Mouse (Mus musculus) ovary, postnatal 14 days (tissue): ENCODE measurements around the gene Sdhb.
A peak's percentile ranks its signal among the peaks of the same experiment; 100 is the strongest.

Source experiments
- DNase-seq: peaks from one replicate; pipeline ENCODE4 v3.0.0; 2022; ENCODE audit warnings: low spot score

Gene Sdhb

GRCm38 (mm10) chr4:140977886-140978692 lies 17.1 kb downstream of the Sdhb start:
- DNase-seq = no peak

- DNase-seq = no peak
Observed at GRCm38 (mm10) chr4:140981605-140982004, 20.6 kb downstream of the Sdhb start.

- no peak for DNase-seq
Observed at GRCm38 (mm10) chr4:140982808-140983207, 21.8 kb downstream of the Sdhb start.

- no peak for DNase-seq
Observed at GRCm38 (mm10) chr4:140983442-140983841, 22.4 kb downstream of the Sdhb start.

GRCm38 (mm10) chr4:140984544-140984943 lies 23.5 kb downstream of the Sdhb start:
- DNase-seq = no peak

- DNase-seq = no peak
Observed at GRCm38 (mm10) chr4:140986024-140986710, 25.2 kb downstream of the Sdhb start.

- DNase-seq = peak; percentile 87
Observed at GRCm38 (mm10) chr4:140986711-140987395, 25.9 kb downstream of the Sdhb start, which contains the start of gene Atp13a2. Gene Atp13a2, plus strand, starts transcription at chr4:140986873.

GRCm38 (mm10) chr4:140987476-140987875 lies 26.5 kb downstream of the Sdhb start:
- DNase-seq = no peak

- no peak for DNase-seq
Observed at GRCm38 (mm10) chr4:140988706-140989290, 27.8 kb downstream of the Sdhb start.

GRCm38 (mm10) chr4:140989447-140989846 lies 28.4 kb downstream of the Sdhb start:
- DNase-seq = no peak

- no peak for DNase-seq
Observed at GRCm38 (mm10) chr4:140992215-140992614, 31.2 kb downstream of the Sdhb start.

- DNase-seq = no peak
Observed at GRCm38 (mm10) chr4:140993846-140994245, 32.8 kb downstream of the Sdhb start.

GRCm38 (mm10) chr4:140995811-140996210 lies 34.8 kb downstream of the Sdhb start:
- no peak for DNase-seq

- DNase-seq = no peak
Observed at GRCm38 (mm10) chr4:140996812-140997211, 35.8 kb downstream of the Sdhb start.

GRCm38 (mm10) chr4:141005983-141006382 lies 45.0 kb downstream of the Sdhb start:
- no peak for DNase-seq

GRCm38 (mm10) chr4:141008028-141008427 lies 47.0 kb downstream of the Sdhb start:
- no peak for DNase-seq

GRCm38 (mm10) chr4:141010118-141010517 lies 49.1 kb downstream of the Sdhb start, which contains the start of gene Mfap2:
Gene Mfap2, plus strand, starts transcription at chr4:141010418.
- DNase-seq = no peak

- DNase-seq = no peak
Observed at GRCm38 (mm10) chr4:141010526-141010925, 49.5 kb downstream of the Sdhb start.

- no peak for DNase-seq
Observed at GRCm38 (mm10) chr4:141010941-141011429, 50.0 kb downstream of the Sdhb start.

GRCm38 (mm10) chr4:141011556-141012328 lies 50.7 kb downstream of the Sdhb start:
- DNase-seq = no peak

- DNase-seq = no peak
Observed at GRCm38 (mm10) chr4:141012558-141012957, 51.6 kb downstream of the Sdhb start.
